Mouse (Mus musculus) liver, embryonic 14.5 days (tissue): ENCODE measurements around the gene Ston2. TPM values are rescaled to one million over a fixed set of nuclear protein-coding genes. Genes with fewer than 3 reads are reported as not detected.
"Not testable (repeated sequence)": the region's sequence is repeated elsewhere in the genome, so short reads cannot be mapped to it uniquely, and the experiment has no call there.

Experiments
- ATAC-seq: fragments of 200-750 bp; cut with Nextera tagmentation; 2 replicates; pipeline ENCODE4 v1.8.0; 2017; ENCODE audit warnings: moderate number of reproducible peaks, mild to moderate bottlenecking, moderate library complexity; ENCODE audit not compliant: insufficient read depth
- DNase-seq, 3 experiments: peaks; one replicate each; pipeline ENCODE4 v3.0.0-alpha.2; 2012 to 2013; ENCODE audit warnings: low read depth in 3 of 3, low spot score in 3 of 3
- H3K27ac ChIP-seq: fragments of 300-500 bp; sonication (generic); 2 replicates; pipeline ENCODE4 v1.5.1; 2014; ENCODE audit warnings: moderate library complexity, mild to moderate bottlenecking, control low read depth, inconsistent platforms
- H3K27me3 ChIP-seq: fragments of 300-500 bp; sonication (generic); 2 replicates; pipeline ENCODE4 v1.6.1; 2014; ENCODE audit warnings: mild to moderate bottlenecking, low read length, moderate library complexity; ENCODE audit not compliant: control insufficient read depth, insufficient read depth
- H3K36me3 ChIP-seq: fragments of 300-500 bp; sonication (generic); replicated peaks from 2 replicates; pipeline ENCODE4 v1.6.1; 2014; ENCODE audit warnings: low read depth; ENCODE audit not compliant: control insufficient read depth, insufficient read depth
- H3K4me1 ChIP-seq, 2 experiments: fragments of 200-500 bp in 1 of 2; fragments of 300-500 bp in 1 of 2; sonication (generic) in 1 of 2; replicated peaks; 2 replicates each; pipeline ENCODE4 v1.6.1; 2012 to 2014; ENCODE audit warnings: antibody characterized with exemption in 1 of 2, inconsistent platforms in 1 of 2, low read length in 1 of 2; ENCODE audit not compliant: control insufficient read depth in 2 of 2, insufficient read depth in 2 of 2
- H3K4me2 ChIP-seq: fragments of 300-500 bp; sonication (generic); 2 replicates; pipeline ENCODE4 v1.6.1; 2014; ENCODE audit warnings: low read depth, mild to moderate bottlenecking, control low read depth, moderate library complexity
- H3K4me3 ChIP-seq, 2 experiments: fragments of 200-500 bp in 1 of 2; fragments of 300-500 bp in 1 of 2; sonication (generic) in 1 of 2; 2 replicates each; pipeline ENCODE4 v1.5.1; 2012 to 2014; ENCODE audit warnings: low read depth in 2 of 2, low read length in 2 of 2, mild to moderate bottlenecking in 2 of 2, control low read depth in 1 of 2, inconsistent platforms in 1 of 2, moderate library complexity in 1 of 2; ENCODE audit not compliant: insufficient read depth in 1 of 2
- H3K9ac ChIP-seq: fragments of 300-500 bp; sonication (generic); replicated peaks from 2 replicates; pipeline ENCODE4 v1.6.1; 2014; ENCODE audit warnings: mild to moderate bottlenecking, control low read depth, moderate library complexity
- H3K9me3 ChIP-seq: fragments of 300-500 bp; sonication (generic); 2 replicates; pipeline ENCODE4 v1.6.1; 2016; ENCODE audit warnings: low read length, mixed read lengths; ENCODE audit not compliant: control insufficient read depth
- CTCF ChIP-seq: IDR thresholded peaks from 2 replicates; pipeline ENCODE4 v1.5.1; 2016; ENCODE audit warnings: antibody characterized with exemption, low read depth, control low read depth
- EP300 ChIP-seq: IDR thresholded peaks from 2 replicates; pipeline ENCODE4 v1.6.1; 2016; ENCODE audit warnings: antibody characterized with exemption, low read depth
- WGBS: fragments of 180-500 bp; shearing (Covaris S2); extraction: QIAGEN DNeasy Blood & Tissue Kit; methylation state at CpG from one replicate; pipeline ENCODE4 v1.1.7; 2014; ENCODE audit not compliant: insufficient replicate concordance; 5-methylcytosine and 5-hydroxymethylcytosine counted together
- polyA plus RNA-seq, 2 experiments: library from polyadenylated mRNA; depleted of rRNA in 1 of 2; stranded (reverse) in 1 of 2; unstranded in 1 of 2; fragments of >200 nt; fragmentation: Nextera tagmentation in 1 of 2; extraction: Ambion mirVana in 1 of 2; gene quantifications; 2 replicates each; pipeline versions ENCODE4 v1.2.1 to v1.2.3; 2012 to 2014

The Ston2 gene
- polyA plus RNA-seq, 2 experiments, result 15.4 to 26.6 TPM

DNA sequence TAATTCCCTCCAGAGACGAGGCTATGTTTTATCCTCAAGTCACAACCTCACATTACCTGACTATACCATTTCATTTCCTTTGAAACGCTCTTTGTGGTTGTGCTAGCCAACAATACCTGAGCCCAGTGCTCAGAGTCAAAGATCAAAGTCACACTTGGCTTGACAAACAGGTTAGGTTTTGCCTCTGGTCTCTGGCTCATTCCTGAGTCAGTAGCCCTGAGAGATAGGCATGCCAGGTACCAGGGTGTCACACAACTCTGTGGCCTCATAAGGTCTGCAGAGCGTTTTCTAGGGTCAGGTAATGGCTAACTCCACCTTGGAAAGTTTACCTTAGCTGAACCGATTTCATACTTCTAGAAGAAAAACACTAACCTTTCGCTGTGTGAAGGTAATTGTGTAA lies 35.5 kb downstream of the Ston2 start:
- peaks cover 32 to 49% of the 10 kb centered on the region in 2 experiments for H3K4me1 ChIP-seq
- H3K9ac ChIP-seq, result no peak overlapping the region
- no peaks in the 10 kb centered on the region for H3K36me3 ChIP-seq
- TF ChIP-seq EP300, result no peak
- no peak for TF ChIP-seq CTCF
- H3K4me3 ChIP-seq, result no peak overlapping the region
- H3K27ac ChIP-seq, result no peak overlapping the region
- no peak for ATAC-seq
- H3K9me3 ChIP-seq, result no peaks in the 10 kb centered on the region
- DNase-seq, result no peak
- no peak overlapping the region for H3K4me2 ChIP-seq
- no peaks in the 10 kb centered on the region for H3K27me3 ChIP-seq
- WGBS, result 60% methylated on average over 5 of the region's 5 CpGs

DNA sequence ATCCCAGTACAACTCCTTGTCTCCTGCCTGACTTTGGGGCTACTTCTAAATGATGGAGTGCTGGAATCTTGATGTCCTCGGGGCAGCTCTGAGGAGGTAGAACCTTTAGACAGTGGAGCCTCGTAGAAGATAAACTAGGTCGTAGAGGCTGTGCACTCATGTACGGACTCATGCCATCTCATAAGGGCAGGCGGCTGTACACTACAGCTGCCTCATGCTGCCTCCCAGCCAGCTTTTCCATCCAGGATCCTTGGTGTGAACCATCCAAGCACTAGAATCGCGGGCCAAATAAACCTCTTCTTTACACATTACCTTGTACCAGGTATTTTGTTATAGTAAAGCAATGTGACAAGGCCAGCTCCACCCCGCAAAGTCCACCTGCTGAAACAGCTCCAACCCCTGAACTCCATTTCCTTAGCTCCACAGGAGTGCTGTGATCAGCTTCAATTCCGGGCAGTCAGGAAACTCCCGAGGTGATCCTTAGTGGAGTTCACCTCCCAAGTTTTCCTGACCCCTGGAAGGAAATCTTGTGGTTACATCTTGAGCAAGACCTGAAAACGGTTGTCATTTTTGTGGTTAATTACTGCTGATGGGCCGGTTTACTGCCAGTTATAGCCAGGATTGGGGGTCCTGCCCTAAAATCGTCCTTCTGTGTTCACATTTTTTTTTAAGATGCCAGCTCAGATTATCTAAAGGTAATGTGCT lies 36.1 kb downstream of the Ston2 start:
- peaks cover 34 to 51% of the 10 kb centered on the region in 2 experiments for H3K4me1 ChIP-seq
- no peak overlapping the region for H3K9ac ChIP-seq
- no peak overlapping the region for H3K4me2 ChIP-seq
- H3K4me3 ChIP-seq, result no peak overlapping the region
- ATAC-seq (no peak), DNase-seq (no peak)
- no peaks in the 10 kb centered on the region for H3K9me3 ChIP-seq
- no peaks in the 10 kb centered on the region for H3K36me3 ChIP-seq
- no peaks in the 10 kb centered on the region for H3K27me3 ChIP-seq
- WGBS, result 61% methylated on average over 13 of the region's 13 CpGs
- H3K27ac ChIP-seq, result no peak overlapping the region
- TF ChIP-seq CTCF (no peak), EP300 (no peak)

DNA sequence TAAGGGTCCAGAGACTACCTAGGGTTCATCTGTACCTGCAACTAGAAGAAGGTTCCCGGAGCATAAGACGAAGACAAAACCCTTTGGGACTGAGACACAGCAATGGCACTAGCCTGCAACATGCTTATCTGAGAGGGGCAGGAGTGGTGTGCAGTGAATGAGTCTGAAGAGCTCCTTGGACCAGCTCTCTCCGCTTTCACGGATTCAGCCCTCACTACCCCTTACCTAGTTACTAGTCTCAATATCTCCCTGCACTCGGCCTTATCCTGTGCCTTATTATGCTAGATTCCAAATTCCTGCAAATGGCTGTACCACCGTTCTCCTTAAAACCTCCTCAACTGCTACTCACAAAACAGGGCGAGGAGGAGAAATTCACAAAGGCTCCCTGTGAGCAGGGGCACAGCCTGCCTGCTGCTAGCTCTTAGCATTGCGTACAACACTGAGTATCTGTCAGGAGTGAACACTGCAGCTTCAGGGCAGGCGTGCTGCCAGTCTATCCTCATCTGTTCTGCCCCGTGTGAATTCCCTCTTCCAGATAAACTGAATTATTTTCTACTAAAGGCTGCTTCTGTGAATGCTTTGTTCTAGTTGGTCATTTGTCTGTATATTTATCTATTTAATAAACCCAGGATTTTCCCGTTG lies 38.5 kb downstream of the Ston2 start:
- Histone ChIP-seq H3K27ac (no peak overlapping the region), H3K9ac (no peak overlapping the region), H3K4me2 (no peak overlapping the region), H3K36me3 (no peaks in the 10 kb centered on the region), H3K4me1 (peaks cover 41 to 52% of the 10 kb centered on the region in 2 experiments), H3K27me3 (no peaks in the 10 kb centered on the region), H3K4me3 (no peak overlapping the region), H3K9me3 (no peaks in the 10 kb centered on the region)
- DNase-seq (no peak), ATAC-seq (no peak)
- 42% methylated on average over 11 of the region's 11 CpGs for WGBS
- no peak for TF ChIP-seq EP300
- TF ChIP-seq CTCF, result no peak

DNA sequence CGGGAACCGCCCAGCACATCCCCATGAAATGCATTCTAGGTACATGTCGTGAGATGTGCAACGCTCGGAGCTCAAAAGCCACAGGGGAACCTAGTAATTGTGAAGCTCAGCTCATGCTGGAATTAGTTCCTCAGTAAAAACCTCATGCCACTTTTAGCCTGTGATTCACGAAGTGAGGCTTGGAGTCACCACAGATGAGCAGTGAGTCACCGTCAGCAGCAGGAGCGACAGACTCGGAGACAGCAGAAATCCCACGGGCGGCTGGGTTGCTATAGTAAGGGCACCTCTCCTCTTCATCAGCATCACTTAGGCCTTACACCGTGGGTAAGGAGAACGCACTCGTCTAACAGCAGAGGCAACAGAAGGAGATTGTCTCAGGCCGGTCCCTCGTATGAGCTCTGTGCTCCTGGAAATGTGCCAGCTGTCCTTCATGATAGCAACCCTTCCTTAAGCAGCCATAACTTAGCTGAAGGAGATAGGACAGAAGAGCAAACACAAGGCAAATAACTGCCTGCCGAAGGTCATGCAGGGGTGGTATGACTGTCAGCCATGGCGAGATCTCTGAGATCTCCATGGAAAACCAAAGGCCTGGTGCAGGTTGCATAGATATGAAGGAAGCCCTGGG lies 39.8 kb downstream of the Ston2 start:
- H3K27ac ChIP-seq, result peak overlapping the region; percentile 55

DNA sequence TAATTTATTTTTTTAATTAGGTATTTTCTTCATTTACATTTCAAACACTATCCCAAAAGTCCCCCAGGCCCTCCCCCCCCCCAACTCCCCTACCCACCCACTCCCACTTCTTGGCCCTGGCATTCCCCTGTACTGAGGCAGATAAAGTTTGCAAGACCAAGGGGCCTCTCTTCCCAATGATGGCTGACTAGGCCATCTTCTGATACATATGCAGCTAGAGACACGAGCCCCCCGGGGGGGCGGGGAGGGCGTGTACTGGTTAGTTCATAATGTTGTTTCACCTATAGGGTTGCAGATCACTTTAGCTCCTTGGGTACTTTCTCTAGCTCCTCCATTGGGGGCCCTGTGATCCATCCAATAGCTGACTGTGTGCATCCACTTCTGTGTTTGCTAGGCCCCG lies 41.3 kb downstream of the Ston2 start:
- Histone ChIP-seq H3K36me3 (peaks cover 18% of the 10 kb centered on the region), H3K4me1 (peaks cover 60 to 64% of the 10 kb centered on the region in 2 experiments), H3K27ac (peak overlapping the region; percentile 96), H3K4me2 (peak overlapping the region; percentile 81)
- H3K27me3 ChIP-seq, H3K4me3 ChIP-seq, H3K9me3 ChIP-seq, H3K9ac ChIP-seq, ATAC-seq, DNase-seq: not testable (repeated sequence)
- 36% methylated on average over 5 of the region's 5 CpGs for WGBS

More for the DNA sequence above, 39.8 kb downstream of the Ston2 start:
- ATAC-seq (peak; percentile 12), DNase-seq (peak in 1 of 3 experiments; percentile 37)
- Histone ChIP-seq H3K36me3 (peaks cover 2% of the 10 kb centered on the region), H3K4me2 (peak overlapping the region; percentile 47), H3K9me3 (no peaks in the 10 kb centered on the region), H3K9ac (peak overlapping the region; percentile 27; the same call in 1 of the 2 replicates), H3K4me3 (no peak overlapping the region), H3K27me3 (no peaks in the 10 kb centered on the region), H3K4me1 (peaks cover 51 to 59% of the 10 kb centered on the region in 2 experiments)
- 0 out of 2 replicates have a peak, but pooled peaks have one; percentile 7 for TF ChIP-seq EP300
- no peak for TF ChIP-seq CTCF
- WGBS, result 39% methylated on average over 18 of the region's 18 CpGs
